Mouse (Mus musculus) embryonic facial prominence, embryonic 11.5 days (tissue): ENCODE measurements around the gene Polr2a. TPM values are rescaled to one million over a fixed set of nuclear protein-coding genes. Genes with fewer than 3 reads are reported as not detected.
A peak's percentile ranks its signal among the peaks of the same experiment; 100 is the strongest.

Source experiments
- ATAC-seq: fragments of 200-750 bp; cut with Nextera tagmentation; replicated peaks from 2 replicates; pipeline ENCODE4 v1.8.0; 2017; ENCODE audit warnings: low read depth; ENCODE audit not compliant: insufficient number of reproducible peaks, low FRiP score, low TSS enrichment
- DNase-seq: peaks from one replicate; pipeline ENCODE4 v3.0.0-alpha.2; 2015; ENCODE audit warnings: low spot score
- H3K27ac ChIP-seq: fragments of 300-500 bp; sonication (generic); replicated peaks from 2 replicates; pipeline ENCODE4 v1.5.1; 2014; ENCODE audit warnings: mild to moderate bottlenecking, low read depth, low read length, control low read depth
- H3K27me3 ChIP-seq: fragments of 300-500 bp; sonication (generic); 2 replicates; pipeline ENCODE4 v1.6.1; 2014; ENCODE audit warnings: mild to moderate bottlenecking, low read length, moderate library complexity, mixed read lengths; ENCODE audit not compliant: control insufficient read depth, insufficient read depth
- H3K36me3 ChIP-seq: fragments of 300-500 bp; sonication (generic); replicated peaks from 2 replicates; pipeline ENCODE4 v1.6.1; 2014; ENCODE audit warnings: low read depth, mild to moderate bottlenecking, low read length, moderate library complexity, mixed read lengths; ENCODE audit not compliant: control insufficient read depth, insufficient read depth
- H3K4me1 ChIP-seq: fragments of 300-500 bp; sonication (generic); 2 replicates; pipeline ENCODE4 v1.6.1; 2014; ENCODE audit warnings: low read length, mixed read lengths; ENCODE audit not compliant: control insufficient read depth, insufficient read depth
- H3K4me2 ChIP-seq: fragments of 300-500 bp; sonication (generic); 2 replicates; pipeline ENCODE4 v1.6.1; 2014; ENCODE audit warnings: low read depth, mild to moderate bottlenecking, control low read depth, low read length, moderate library complexity
- H3K4me3 ChIP-seq: fragments of 300-500 bp; sonication (generic); 2 replicates; pipeline ENCODE4 v1.5.1; 2014; ENCODE audit warnings: low read depth, low read length, control low read depth
- H3K9ac ChIP-seq: fragments of 300-500 bp; sonication (generic); replicated peaks from 2 replicates; pipeline ENCODE4 v1.6.1; 2014; ENCODE audit warnings: mild to moderate bottlenecking, control low read depth, low read length
- H3K9me3 ChIP-seq: fragments of 300-500 bp; sonication (generic); replicated peaks from 2 replicates; pipeline ENCODE4 v1.6.1; 2016; ENCODE audit warnings: mild to moderate bottlenecking, low read length, inconsistent platforms, mixed read lengths; ENCODE audit not compliant: control insufficient read depth
- WGBS: fragments of 180-500 bp; shearing (Covaris S2); extraction: QIAGEN DNeasy Blood & Tissue Kit; methylation state at CpG from one replicate; pipeline ENCODE4 v1.1.7; 2014; 5-methylcytosine and 5-hydroxymethylcytosine counted together
- polyA plus RNA-seq: library from polyadenylated mRNA; unstranded; fragments of >200 nt; fragmentation: Nextera tagmentation; extraction: Ambion mirVana; gene quantifications from 2 replicates; pipeline ENCODE4 v1.2.1, GENCODE M21; 2014

Gene Polr2a
- polyA plus RNA-seq, 1 experiment from 2014 or later = 51.4 TPM

DNA sequence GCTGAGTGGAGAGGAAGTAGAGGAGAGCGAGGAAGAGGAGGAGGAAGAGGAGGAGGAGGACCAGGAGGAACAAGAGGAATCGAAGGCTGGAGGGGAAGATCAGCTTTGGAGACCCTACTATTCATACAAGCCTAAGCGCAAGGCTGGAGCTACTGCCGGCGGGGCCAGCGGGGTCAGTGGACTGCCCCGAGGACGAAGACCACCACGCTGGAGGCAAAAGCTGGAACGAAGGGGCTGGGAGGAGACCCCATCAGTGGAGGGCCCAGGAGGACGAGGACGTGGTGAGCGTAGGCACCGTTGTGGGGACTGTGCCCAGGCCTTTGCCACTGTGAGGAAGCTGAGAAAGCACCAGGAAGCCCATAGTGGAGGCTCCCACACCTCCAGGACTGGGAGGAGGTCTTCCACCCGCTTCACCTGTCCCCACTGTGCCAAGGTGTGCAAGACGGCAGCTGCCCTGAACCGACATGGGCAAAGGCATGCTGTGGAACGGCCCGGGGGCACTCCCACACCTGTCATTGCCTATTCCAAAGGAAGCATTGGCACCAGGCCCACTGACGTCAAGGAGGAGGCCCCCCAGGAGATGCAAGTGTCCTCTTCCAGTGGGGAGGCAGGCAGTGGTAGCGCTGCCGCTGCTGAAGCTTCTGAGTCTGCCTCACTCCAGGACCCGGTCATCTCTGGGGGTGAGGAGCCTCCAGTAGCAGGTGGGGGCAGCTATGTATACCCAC, 20.0 kb upstream of the Polr2a start:
- WGBS = 61% methylated on average over 23 of the region's 23 CpGs
- Histone ChIP-seq H3K27me3 (no peaks in the 10 kb centered on the region; the same call in 1 of the 2 replicates), H3K36me3 (no peaks in the 10 kb centered on the region), H3K4me2 (no peak overlapping the region), H3K9me3 (no peaks in the 10 kb centered on the region), H3K27ac (no peak overlapping the region), H3K9ac (no peak overlapping the region), H3K4me3 (no peak overlapping the region), H3K4me1 (no peaks in the 10 kb centered on the region)
- DNase-seq (no peak), ATAC-seq (0 out of 2 replicates have a peak, but pooled peaks have one; percentile 16)

DNA sequence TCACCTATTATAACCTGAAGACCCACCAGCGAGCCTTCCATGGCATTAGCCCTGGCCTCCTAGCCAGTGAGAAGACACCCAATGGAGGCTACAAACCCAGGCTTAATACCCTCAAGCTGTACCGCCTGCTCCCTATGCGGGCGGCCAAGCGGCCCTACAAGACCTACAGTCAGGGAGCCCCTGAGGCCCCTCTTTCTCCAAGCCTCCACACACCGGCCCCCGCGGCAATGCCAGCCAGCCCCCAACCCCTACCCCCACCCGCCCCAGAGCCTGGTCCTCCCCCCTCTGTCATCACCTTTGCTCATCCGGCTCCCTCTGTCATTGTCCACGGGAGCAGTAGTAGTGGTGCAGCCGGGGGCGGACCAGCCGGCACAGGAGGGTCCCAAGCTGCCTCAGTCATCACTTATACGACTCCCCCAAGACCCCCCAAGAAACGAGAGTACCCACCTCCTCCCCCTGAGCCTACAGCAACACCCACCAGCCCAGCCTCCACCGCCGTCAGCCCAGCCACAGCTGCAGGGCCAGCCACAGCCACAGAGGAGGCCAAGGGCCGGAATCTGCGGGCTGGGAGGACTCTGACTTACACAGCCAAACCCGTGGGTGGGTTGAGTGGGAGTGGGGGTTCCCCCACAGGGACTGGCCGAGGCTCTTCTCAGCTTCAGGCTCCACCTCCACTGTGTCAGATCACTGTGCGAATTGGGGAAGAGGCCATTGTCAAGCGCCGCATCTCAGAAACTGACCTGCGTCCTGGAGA, 19.2 kb upstream of the Polr2a start:
- Histone ChIP-seq H3K27ac (no peak overlapping the region), H3K9me3 (no peaks in the 10 kb centered on the region), H3K9ac (no peak overlapping the region), H3K4me3 (no peak overlapping the region), H3K4me1 (no peaks in the 10 kb centered on the region), H3K36me3 (no peaks in the 10 kb centered on the region), H3K27me3 (no peaks in the 10 kb centered on the region; the same call in 1 of the 2 replicates), H3K4me2 (no peak overlapping the region)
- 68% methylated on average over 26 of the region's 26 CpGs for WGBS
- ATAC-seq (no peak), DNase-seq (no peak)

DNA sequence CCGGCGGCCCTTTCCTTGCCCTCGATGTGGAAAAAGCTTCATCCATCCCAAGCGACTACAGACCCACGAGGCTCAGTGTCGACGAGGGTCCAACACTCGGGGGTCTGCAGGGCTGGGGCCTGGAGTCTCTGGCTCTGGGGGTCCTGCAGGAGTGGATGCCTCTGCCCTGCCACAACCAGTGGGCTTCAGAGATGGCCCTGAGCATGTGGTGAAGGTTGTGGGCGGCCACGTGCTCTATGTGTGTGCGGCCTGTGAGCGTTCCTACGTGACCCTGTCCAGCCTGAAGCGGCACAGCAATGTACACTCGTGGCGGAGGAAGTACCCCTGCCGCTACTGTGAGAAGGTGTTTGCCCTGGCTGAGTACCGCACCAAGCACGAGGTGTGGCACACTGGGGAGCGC, 18.1 kb upstream of the Polr2a start:
- no peaks in the 10 kb centered on the region for H3K4me1 ChIP-seq
- H3K9me3 ChIP-seq = no peaks in the 10 kb centered on the region
- H3K36me3 ChIP-seq = no peaks in the 10 kb centered on the region
- H3K4me3 ChIP-seq = no peak overlapping the region
- H3K9ac ChIP-seq = no peak overlapping the region
- H3K27ac ChIP-seq = no peak overlapping the region
- WGBS = 82% methylated on average over 20 of the region's 20 CpGs
- H3K27me3 ChIP-seq = no peaks in the 10 kb centered on the region; the same call in 1 of the 2 replicates
- DNase-seq (no peak), ATAC-seq (no peak)
- H3K4me2 ChIP-seq = no peak overlapping the region

DNA sequence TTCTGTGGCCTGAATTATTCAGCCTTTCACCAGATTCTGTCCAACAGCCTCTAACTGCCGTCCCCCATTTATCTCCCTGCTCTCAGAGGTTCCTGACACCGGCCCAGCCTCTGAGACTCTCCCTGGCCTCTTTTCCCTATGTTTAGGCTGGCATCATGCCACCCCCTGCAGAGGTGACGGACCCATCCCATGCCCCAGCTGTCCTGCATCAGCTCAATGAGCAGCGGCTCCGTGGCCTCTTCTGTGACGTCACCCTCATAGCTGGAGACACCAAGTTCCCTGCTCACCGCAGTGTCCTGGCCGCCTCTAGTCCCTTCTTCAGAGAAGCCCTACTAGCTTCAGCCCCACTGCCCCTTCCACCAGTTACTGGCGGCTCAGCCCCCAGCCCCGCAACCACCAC, 17.3 kb upstream of the Polr2a start:
- Histone ChIP-seq H3K4me3 (no peak overlapping the region), H3K9me3 (no peaks in the 10 kb centered on the region), H3K4me1 (no peaks in the 10 kb centered on the region), H3K36me3 (no peaks in the 10 kb centered on the region), H3K4me2 (no peak overlapping the region), H3K9ac (no peak overlapping the region), H3K27me3 (no peaks in the 10 kb centered on the region; the same call in 1 of the 2 replicates), H3K27ac (no peak overlapping the region)
- no peak for DNase-seq
- no peak for ATAC-seq
- WGBS = 68% methylated on average over 10 of the region's 10 CpGs

DNA sequence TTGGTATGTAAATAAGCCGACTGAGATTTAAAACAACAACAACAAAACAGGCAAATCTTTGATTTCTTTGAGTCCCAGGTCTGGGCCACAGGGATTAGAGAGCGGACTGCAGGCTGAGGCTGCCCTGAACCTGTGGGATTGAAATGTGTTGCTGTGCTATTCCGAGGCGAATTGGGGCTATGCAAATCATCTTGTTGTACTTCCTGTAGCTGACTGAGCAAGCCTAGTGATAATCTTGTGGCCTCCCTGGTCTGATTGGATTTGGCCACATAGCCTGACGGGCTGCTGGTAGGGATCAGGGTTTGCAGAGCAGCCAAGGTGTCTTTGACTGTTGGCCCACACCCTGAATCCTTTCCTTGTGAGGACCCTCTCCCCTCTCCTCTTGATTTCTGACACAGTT, 16.5 kb upstream of the Polr2a start:
- Histone ChIP-seq H3K9me3 (no peaks in the 10 kb centered on the region), H3K36me3 (no peaks in the 10 kb centered on the region), H3K4me3 (no peak overlapping the region), H3K9ac (no peak overlapping the region), H3K4me2 (no peak overlapping the region), H3K27me3 (no peaks in the 10 kb centered on the region; the same call in 1 of the 2 replicates), H3K27ac (no peak overlapping the region), H3K4me1 (no peaks in the 10 kb centered on the region)
- ATAC-seq (no peak), DNase-seq (no peak)
- WGBS = 53% methylated on average over 5 of the region's 5 CpGs

DNA sequence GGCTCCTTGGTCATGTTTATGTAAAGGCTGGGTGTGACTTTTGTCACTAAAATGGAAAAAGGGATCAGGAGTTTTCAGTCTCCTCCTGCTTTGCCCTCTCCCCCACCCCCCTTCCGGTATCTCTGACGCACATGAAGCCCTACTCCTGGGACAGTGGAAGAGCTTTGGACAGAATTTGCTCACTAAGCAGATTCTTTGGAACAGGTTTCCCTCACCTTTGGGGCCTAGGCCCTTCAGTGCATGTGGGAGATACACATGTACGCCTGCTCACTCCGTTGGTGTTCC, 9.1 kb upstream of the Polr2a start:
- H3K9ac ChIP-seq = no peak overlapping the region
- no peaks in the 10 kb centered on the region for H3K36me3 ChIP-seq
- H3K27me3 ChIP-seq = no peaks in the 10 kb centered on the region
- no peak overlapping the region for H3K4me3 ChIP-seq
- no peaks in the 10 kb centered on the region for H3K4me1 ChIP-seq
- H3K4me2 ChIP-seq = no peak overlapping the region
- H3K9me3 ChIP-seq = no peaks in the 10 kb centered on the region
- 63% methylated on average over 4 of the region's 4 CpGs for WGBS
- ATAC-seq = no peak
- H3K27ac ChIP-seq = no peak overlapping the region
- DNase-seq = no peak

DNA sequence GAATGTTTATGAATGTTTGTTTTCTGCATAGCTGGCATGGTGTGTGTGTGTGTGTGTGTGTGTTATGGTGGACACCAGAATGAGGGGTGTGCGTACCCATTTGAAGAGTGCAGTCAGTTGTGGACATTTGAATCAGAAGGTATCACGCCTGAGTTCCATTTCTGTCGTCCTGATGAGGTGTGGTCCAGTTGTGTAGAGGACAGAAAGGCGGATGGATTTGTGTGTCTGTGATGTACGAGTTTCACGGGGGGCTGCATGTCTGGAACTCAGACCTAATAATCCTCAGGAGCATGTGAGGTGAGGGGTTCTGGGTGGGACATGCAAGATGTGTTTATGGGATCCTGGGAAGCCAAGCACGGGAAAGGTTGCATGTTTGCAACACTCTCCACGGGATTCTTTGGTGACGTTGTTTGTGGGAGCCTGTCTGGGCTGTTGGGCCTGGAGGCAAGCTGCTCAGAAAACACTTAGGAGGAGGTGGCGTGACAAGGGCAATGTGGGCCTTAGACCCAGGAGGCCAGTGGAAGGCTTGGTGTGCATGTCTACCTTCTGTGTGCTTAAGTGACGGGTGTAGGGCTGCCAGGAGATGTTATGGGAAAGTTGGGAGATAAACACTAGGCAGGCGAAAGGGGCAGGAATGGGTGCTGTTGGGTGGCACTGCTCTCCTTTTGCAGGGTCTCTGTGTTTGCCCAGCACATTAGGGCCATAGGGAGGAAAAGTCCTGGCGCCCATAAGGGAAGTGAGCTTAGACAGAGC, 8.6 kb upstream of the Polr2a start:
- ATAC-seq (no peak), DNase-seq (no peak)
- WGBS = 63% methylated on average over 13 of the region's 13 CpGs
- Histone ChIP-seq H3K27me3 (no peaks in the 10 kb centered on the region), H3K27ac (no peak overlapping the region), H3K4me1 (no peaks in the 10 kb centered on the region), H3K4me3 (peak overlapping the region; percentile 80), H3K9me3 (no peaks in the 10 kb centered on the region), H3K36me3 (no peaks in the 10 kb centered on the region), H3K4me2 (peak overlapping the region; percentile 84), H3K9ac (no peak overlapping the region)
